Mouse (Mus musculus) cortical plate, adult 2 months (tissue): ENCODE results near the gene Kif22.

Experiments
- CTCF ChIP-seq: fragments of 200-500 bp; IDR thresholded peaks from 2 replicates; pipeline ENCODE4 v1.5.1; 2011; ENCODE audit warnings: mild to moderate bottlenecking, control low read depth, low read length; ENCODE audit not compliant: insufficient read depth; ENCODE audit errors: extremely low read depth
- POLR2A ChIP-seq: fragments of 200-500 bp; IDR thresholded peaks from 2 replicates; pipeline ENCODE4 v1.6.1; 2011; ENCODE audit warnings: mild to moderate bottlenecking, low read length, control low read depth; ENCODE audit not compliant: insufficient read depth; ENCODE audit errors: extremely low read depth

GRCm38 (mm10) chr7:126981601-126982000 lies 60.7 kb downstream of the Kif22 start:
- no peak for TF ChIP-seq CTCF
- TF ChIP-seq POLR2A: no peak
